Comparison of ENCODE assay signal across 17 mouse cellular contexts in genomic region chr9:42722501-42722900, GRCm38 (mm10).
A peak's percentile ranks its signal among the peaks of the same experiment; 100 is the strongest.
DNase-seq lines count a peak whose midpoint lies in the region; ATAC-seq and TF ChIP-seq lines count a peak whose summit lies in the region.
"Had no signal": no experiment of that assay in that cellular context is flagged by ENCODE, and none has a peak within 500 bp of the region (broad histone marks: within the 10 kb centered on the region; RNA-seq: fewer than 3 reads in every experiment).

No protein-coding gene starts in this region.

- no peak overlapping the region for H3K4me2 ChIP-seq in forebrain, postnatal 0 days (ENCODE audit: low read depth)
- H3K4me2 ChIP-seq in forebrain, embryonic 11.5 days (ENCODE audit: low read depth, low read length, severe bottlenecking): no peak overlapping the region
- H3K4me2 ChIP-seq in midbrain, embryonic 14.5 days (ENCODE audit: low read length): no peak overlapping the region
- H3K4me2 ChIP-seq in midbrain, embryonic 15.5 days: no peak overlapping the region
- no peak overlapping the region; the same call in 1 of the 2 replicates for H3K4me2 ChIP-seq in kidney, embryonic 16.5 days (replicated peaks; ENCODE audit: low read depth, low read length)
- H3K4me2 ChIP-seq: embryonic facial prominence, embryonic 12.5 days; hindbrain, embryonic 15.5 days; limb, embryonic 12.5 days; liver, embryonic 12.5 days had no signal

- DNase-seq in forebrain, postnatal 0 days: no peak
- DNase-seq in forebrain, embryonic 11.5 days (ENCODE audit: low spot score): no peak
- no peak for DNase-seq in midbrain, embryonic 14.5 days
- no peak for DNase-seq in cerebellum, adult 18-20 months
- no peak for DNase-seq in cerebellum, postnatal 10 days
- DNase-seq: adrenal gland, postnatal 36 days; cerebellum, adult 2 months; lung, adult 2 months; lung, postnatal 36 days; thymus, postnatal 14 days had no signal

- no peaks in the 10 kb centered on the region for H3K27me3 ChIP-seq in forebrain, postnatal 0 days (ENCODE audit: insufficient read depth, low read length)
- no peaks in the 10 kb centered on the region for H3K27me3 ChIP-seq in forebrain, embryonic 11.5 days (ENCODE audit: control insufficient read depth, insufficient read depth, low read length)
- no peaks in the 10 kb centered on the region for H3K27me3 ChIP-seq in midbrain, embryonic 14.5 days (ENCODE audit: control insufficient read depth, insufficient read depth, low read length)
- H3K27me3 ChIP-seq in midbrain, embryonic 15.5 days (replicated peaks): no peaks in the 10 kb centered on the region
- H3K27me3 ChIP-seq in kidney, embryonic 16.5 days (ENCODE audit: insufficient read depth, low read length): no peaks in the 10 kb centered on the region
- H3K27me3 ChIP-seq: embryonic facial prominence, embryonic 12.5 days; hindbrain, embryonic 15.5 days; limb, embryonic 12.5 days; liver, embryonic 12.5 days had no signal

- ATAC-seq in forebrain, postnatal 0 days: peak; percentile 58; the same call in 1 of the 2 replicates
- ATAC-seq in forebrain, embryonic 11.5 days (replicated peaks; ENCODE audit: low FRiP score): no peak
- no peak for ATAC-seq in midbrain, embryonic 14.5 days (ENCODE audit: low FRiP score, low TSS enrichment)
- ATAC-seq in midbrain, embryonic 15.5 days (replicated peaks): no peak
- peak; percentile 95 for ATAC-seq in kidney, embryonic 16.5 days (ENCODE audit: low FRiP score, low TSS enrichment)
- no peak for ATAC-seq in erythroid progenitor cell, adult 5-6 weeks (replicated peaks; ENCODE audit: low FRiP score, poor library complexity, severe bottlenecking)
- ATAC-seq: liver, embryonic 12.5 days had no signal

- no peaks in the 10 kb centered on the region for H3K36me3 ChIP-seq in forebrain, postnatal 0 days (ENCODE audit: insufficient read depth)
- H3K36me3 ChIP-seq in forebrain, embryonic 11.5 days (ENCODE audit: control insufficient read depth, insufficient read depth, low read length): no peaks in the 10 kb centered on the region
- H3K36me3 ChIP-seq in midbrain, embryonic 14.5 days (ENCODE audit: control insufficient read depth, insufficient read depth, low read length): no peaks in the 10 kb centered on the region
- H3K36me3 ChIP-seq in midbrain, embryonic 15.5 days (replicated peaks): no peaks in the 10 kb centered on the region
- H3K36me3 ChIP-seq in kidney, embryonic 16.5 days (ENCODE audit: insufficient read depth, low read length): no peaks in the 10 kb centered on the region
- H3K36me3 ChIP-seq: embryonic facial prominence, embryonic 12.5 days; hindbrain, embryonic 15.5 days; limb, embryonic 12.5 days; liver, embryonic 12.5 days had no signal

- TF ChIP-seq CTCF in forebrain, postnatal 0 days (IDR thresholded peaks at IDR 0.05; ENCODE audit: low read depth): no peak

- 24% methylated on average over 4 of the region's 4 CpGs for WGBS in forebrain, postnatal 0 days
- 23% methylated on average over 4 of the region's 4 CpGs for WGBS in forebrain, embryonic 11.5 days
- 10% methylated on average over 4 of the region's 4 CpGs for WGBS in midbrain, embryonic 14.5 days
- 19% methylated on average over 4 of the region's 4 CpGs for WGBS in midbrain, embryonic 15.5 days
- WGBS in kidney, embryonic 16.5 days: 13% methylated on average over 4 of the region's 4 CpGs

- no peak overlapping the region for H3K4me3 ChIP-seq in forebrain, postnatal 0 days (ENCODE audit: low read depth, low read length)
- no peak overlapping the region for H3K4me3 ChIP-seq in forebrain, embryonic 11.5 days (ENCODE audit: low read depth, low read length)
- no peak overlapping the region for H3K4me3 ChIP-seq in midbrain, embryonic 14.5 days (replicated peaks; ENCODE audit: low read depth, low read length)
- H3K4me3 ChIP-seq in midbrain, embryonic 15.5 days: no peak overlapping the region
- no peak overlapping the region for H3K4me3 ChIP-seq in kidney, embryonic 16.5 days (ENCODE audit: low read length)
- H3K4me3 ChIP-seq: embryonic facial prominence, embryonic 12.5 days; hindbrain, embryonic 15.5 days; limb, embryonic 12.5 days; liver, embryonic 12.5 days had no signal

- no peaks in the 10 kb centered on the region for H3K4me1 ChIP-seq in forebrain, postnatal 0 days (ENCODE audit: insufficient read depth)
- H3K4me1 ChIP-seq in forebrain, embryonic 11.5 days (replicated peaks; ENCODE audit: control insufficient read depth, insufficient read depth, low read length): no peaks in the 10 kb centered on the region
- H3K4me1 ChIP-seq in midbrain, embryonic 14.5 days (ENCODE audit: control insufficient read depth, insufficient read depth, low read length): peaks cover 15% of the 10 kb centered on the region
- H3K4me1 ChIP-seq in midbrain, embryonic 15.5 days: peaks cover 8% of the 10 kb centered on the region
- peaks cover 53% of the 10 kb centered on the region for H3K4me1 ChIP-seq in kidney, embryonic 16.5 days (ENCODE audit: insufficient read depth, low read length)
- H3K4me1 ChIP-seq: embryonic facial prominence, embryonic 12.5 days had no signal

- no peaks in the 10 kb centered on the region for H3K9me3 ChIP-seq in forebrain, postnatal 0 days (ENCODE audit: low read length)
- no peaks in the 10 kb centered on the region for H3K9me3 ChIP-seq in forebrain, embryonic 11.5 days (ENCODE audit: control insufficient read depth, low read length)
- no peaks in the 10 kb centered on the region for H3K9me3 ChIP-seq in midbrain, embryonic 14.5 days (ENCODE audit: control insufficient read depth, low read length)
- no peaks in the 10 kb centered on the region for H3K9me3 ChIP-seq in midbrain, embryonic 15.5 days
- H3K9me3 ChIP-seq in kidney, embryonic 16.5 days (ENCODE audit: low read length): no peaks in the 10 kb centered on the region
- H3K9me3 ChIP-seq: embryonic facial prominence, embryonic 12.5 days; hindbrain, embryonic 15.5 days; limb, embryonic 12.5 days; liver, embryonic 12.5 days had no signal

- no peak overlapping the region for H3K9ac ChIP-seq in forebrain, postnatal 0 days
- H3K9ac ChIP-seq in forebrain, embryonic 11.5 days (ENCODE audit: low read length): no peak overlapping the region
- H3K9ac ChIP-seq in midbrain, embryonic 14.5 days (replicated peaks; ENCODE audit: low read length): 0 out of 2 replicates have a peak overlapping the region, but pooled peaks have one; percentile 6
- no peak overlapping the region for H3K9ac ChIP-seq in midbrain, embryonic 15.5 days
- H3K9ac ChIP-seq in kidney, embryonic 16.5 days (replicated peaks; ENCODE audit: low read length): peak overlapping the region; percentile 25; the same call in 1 of the 2 replicates
- H3K9ac ChIP-seq: embryonic facial prominence, embryonic 12.5 days; hindbrain, embryonic 15.5 days; limb, embryonic 12.5 days; liver, embryonic 12.5 days had no signal

- H3K27ac ChIP-seq in forebrain, postnatal 0 days (ENCODE audit: low read depth, low read length): no peak overlapping the region
- H3K27ac ChIP-seq in forebrain, embryonic 11.5 days (ENCODE audit: low read depth, low read length): no peak overlapping the region
- H3K27ac ChIP-seq in midbrain, embryonic 14.5 days (replicated peaks; ENCODE audit: low read depth, low read length): no peak overlapping the region
- H3K27ac ChIP-seq in midbrain, embryonic 15.5 days: no peak overlapping the region
- H3K27ac ChIP-seq in kidney, embryonic 16.5 days (ENCODE audit: low read length): peak overlapping the region; percentile 88
- H3K27ac ChIP-seq: hindbrain, embryonic 15.5 days; limb, embryonic 12.5 days; liver, embryonic 12.5 days had no signal

Comparison
In these comparisons a context has a peak if more than half of its experiments do, and no peak if none do; other contexts are left out.
1. ATAC-seq: peak in forebrain, postnatal 0 days (single experiment) and kidney, embryonic 16.5 days (single experiment); none in forebrain, embryonic 11.5 days (single experiment), midbrain, embryonic 14.5 days (single experiment), midbrain, embryonic 15.5 days (single experiment) and erythroid progenitor cell, adult 5-6 weeks (single experiment).
2. H3K9ac ChIP-seq: peak in midbrain, embryonic 14.5 days (single experiment) and kidney, embryonic 16.5 days (single experiment); none in forebrain, postnatal 0 days (single experiment), forebrain, embryonic 11.5 days (single experiment) and midbrain, embryonic 15.5 days (single experiment).